Mouse (Mus musculus) midbrain, embryonic 13.5 days (tissue): ENCODE measurements around the gene Usp2. TPM values are rescaled to one million over a fixed set of nuclear protein-coding genes. Genes with fewer than 3 reads are reported as not detected.

Experiments
- ATAC-seq: fragments of 200-750 bp; cut with Nextera tagmentation; 2 replicates; pipeline ENCODE4 v1.8.0; 2017; ENCODE audit warnings: mild to moderate bottlenecking, moderate TSS enrichment, moderate library complexity
- H3K27ac ChIP-seq: fragments of 300-500 bp; sonication (generic); 2 replicates; pipeline ENCODE4 v1.5.1; 2015; ENCODE audit warnings: inconsistent platforms, mild to moderate bottlenecking, moderate library complexity
- H3K27me3 ChIP-seq: fragments of 300-500 bp; sonication (generic); 2 replicates; pipeline ENCODE4 v1.6.1; 2015; ENCODE audit warnings: mild to moderate bottlenecking, inconsistent platforms
- H3K36me3 ChIP-seq: fragments of 300-500 bp; sonication (generic); 2 replicates; pipeline ENCODE4 v1.6.1; 2015; ENCODE audit warnings: mild to moderate bottlenecking, inconsistent platforms
- H3K4me1 ChIP-seq: fragments of 300-500 bp; sonication (generic); replicated peaks from 2 replicates; pipeline ENCODE4 v1.6.1; 2015; ENCODE audit warnings: inconsistent platforms
- H3K4me2 ChIP-seq: fragments of 300-500 bp; sonication (generic); replicated peaks from 2 replicates; pipeline ENCODE4 v1.6.1; 2015; ENCODE audit warnings: moderate library complexity, mild to moderate bottlenecking, inconsistent platforms
- H3K4me3 ChIP-seq: fragments of 300-500 bp; sonication (generic); replicated peaks from 2 replicates; pipeline ENCODE4 v1.5.1; 2015; ENCODE audit warnings: mild to moderate bottlenecking, inconsistent platforms
- H3K9ac ChIP-seq: fragments of 300-500 bp; sonication (generic); replicated peaks from 2 replicates; pipeline ENCODE4 v1.6.1; 2015; ENCODE audit warnings: mild to moderate bottlenecking, inconsistent platforms
- H3K9me3 ChIP-seq: fragments of 300-500 bp; sonication (generic); 2 replicates; pipeline ENCODE4 v1.6.1; 2016; ENCODE audit warnings: mild to moderate bottlenecking, inconsistent platforms
- WGBS: fragments of 180-500 bp; shearing (Covaris S2); methylation state at CpG from one replicate; pipeline ENCODE4 v1.1.7; 2015; 5-methylcytosine and 5-hydroxymethylcytosine counted together
- polyA plus RNA-seq: library from polyadenylated mRNA; unstranded; fragments of >200 nt; fragmentation: Nextera tagmentation; extraction: Ambion mirVana; gene quantifications from 2 replicates; pipeline ENCODE4 v1.2.1, GENCODE M21; 2015

The Usp2 gene
- polyA plus RNA-seq, 1 experiment from 2014 or later = 8.3 TPM

GRCm38 (mm10) chr9:44134851-44135730, 68.3 kb downstream of the Usp2 start:
- Histone ChIP-seq H3K4me2 (peak overlapping the region; percentile 85), H3K36me3 (0 out of 2 replicates have a peak, but pooled peaks cover 2% of the 10 kb centered on the region), H3K9ac (peak overlapping the region; percentile 65), H3K4me1 (peaks cover 44% of the 10 kb centered on the region), H3K4me3 (peak overlapping the region; percentile 46), H3K9me3 (no peaks in the 10 kb centered on the region), H3K27ac (no peak overlapping the region), H3K27me3 (peaks cover 64% of the 10 kb centered on the region)
- 2% methylated on average over 49 of the region's 49 CpGs for WGBS
- peak; percentile 32 for ATAC-seq

DNA sequence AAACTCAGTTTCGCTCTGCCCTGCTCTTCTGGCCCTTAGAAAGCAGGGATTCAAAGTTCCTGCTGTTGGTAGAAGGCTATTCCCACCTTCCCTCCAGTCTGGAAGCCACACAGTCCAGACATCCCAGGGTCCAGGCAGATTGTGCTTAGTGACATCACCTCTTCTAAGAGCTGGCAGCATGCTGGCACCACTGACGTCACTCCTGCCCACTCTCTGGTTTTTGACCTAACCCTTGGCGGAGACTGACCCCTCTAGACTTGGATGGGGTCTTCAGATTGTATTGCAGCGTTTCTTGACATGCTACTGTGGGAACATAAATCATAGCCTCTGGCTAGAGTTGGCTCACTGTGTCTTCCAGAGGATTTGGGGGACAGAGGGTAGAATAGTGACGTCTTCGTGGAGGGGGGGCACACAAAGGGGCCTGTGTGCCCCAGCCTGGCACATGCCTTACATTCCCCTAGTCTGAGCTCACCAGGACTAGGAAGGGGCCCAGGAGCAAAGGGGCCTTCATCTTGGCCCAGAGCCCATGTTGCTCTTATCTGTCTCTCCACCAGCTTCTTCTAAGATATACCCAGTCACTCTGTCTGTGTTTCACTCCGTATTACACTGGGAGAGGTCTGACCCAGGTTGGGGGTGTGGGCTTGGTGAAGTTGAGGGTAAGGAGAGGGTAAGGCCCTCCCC, 69.0 kb downstream of the Usp2 start:
- H3K27ac ChIP-seq = no peak overlapping the region

GRCm38 (mm10) chr9:44137846-44138245, 71.0 kb downstream of the Usp2 start:
- Histone ChIP-seq H3K4me1 (peaks cover 32% of the 10 kb centered on the region), H3K27ac (no peak overlapping the region), H3K36me3 (peaks cover 21% of the 10 kb centered on the region; the same call in 1 of the 2 replicates), H3K27me3 (peaks cover 44% of the 10 kb centered on the region), H3K9ac (no peak overlapping the region), H3K4me3 (no peak overlapping the region), H3K4me2 (no peak overlapping the region), H3K9me3 (no peaks in the 10 kb centered on the region)
- ATAC-seq = no peak
- WGBS = 71% methylated on average over 4 of the region's 4 CpGs

More for the DNA sequence above, 69.0 kb downstream of the Usp2 start:
- peak overlapping the region; percentile 85 for H3K4me2 ChIP-seq
- WGBS = 60% methylated on average over 7 of the region's 7 CpGs
- peaks cover 64% of the 10 kb centered on the region for H3K27me3 ChIP-seq
- peak overlapping the region; percentile 46 for H3K4me3 ChIP-seq
- H3K9me3 ChIP-seq = no peaks in the 10 kb centered on the region
- 0 out of 2 replicates have a peak, but pooled peaks cover 10% of the 10 kb centered on the region for H3K36me3 ChIP-seq
- ATAC-seq = no peak
- peaks cover 36% of the 10 kb centered on the region for H3K4me1 ChIP-seq
- peak overlapping the region; percentile 65 for H3K9ac ChIP-seq

DNA sequence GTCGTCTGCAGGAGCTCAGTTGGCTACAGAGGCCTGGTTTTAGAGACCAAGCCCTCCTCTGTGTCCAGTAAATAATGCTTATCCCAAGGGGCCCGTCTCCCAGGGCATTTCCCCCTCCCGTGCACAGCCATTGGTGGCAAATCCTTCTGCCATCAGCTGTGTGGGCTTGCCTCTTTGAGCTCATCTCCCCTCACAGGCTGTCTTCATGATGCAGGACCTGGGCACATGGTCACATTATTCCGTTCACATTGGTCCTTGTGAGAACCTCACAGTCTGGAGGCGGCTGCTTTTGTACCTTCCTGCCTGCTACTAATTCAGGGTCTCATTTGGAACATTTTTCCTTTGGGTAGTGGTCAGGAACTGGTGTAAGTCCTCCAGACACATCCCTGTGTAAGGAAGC, 75.1 kb downstream of the Usp2 start:
- no peak overlapping the region for H3K9ac ChIP-seq
- H3K36me3 ChIP-seq = peaks cover 50% of the 10 kb centered on the region
- H3K4me1 ChIP-seq = no peaks in the 10 kb centered on the region
- no peak for ATAC-seq
- 0 out of 2 replicates have a peak, but pooled peaks cover 3% of the 10 kb centered on the region for H3K27me3 ChIP-seq
- no peak overlapping the region for H3K4me2 ChIP-seq
- no peaks in the 10 kb centered on the region for H3K9me3 ChIP-seq
- H3K4me3 ChIP-seq = no peak overlapping the region
- H3K27ac ChIP-seq = no peak overlapping the region
- 62% methylated on average over 5 of the region's 5 CpGs for WGBS

DNA sequence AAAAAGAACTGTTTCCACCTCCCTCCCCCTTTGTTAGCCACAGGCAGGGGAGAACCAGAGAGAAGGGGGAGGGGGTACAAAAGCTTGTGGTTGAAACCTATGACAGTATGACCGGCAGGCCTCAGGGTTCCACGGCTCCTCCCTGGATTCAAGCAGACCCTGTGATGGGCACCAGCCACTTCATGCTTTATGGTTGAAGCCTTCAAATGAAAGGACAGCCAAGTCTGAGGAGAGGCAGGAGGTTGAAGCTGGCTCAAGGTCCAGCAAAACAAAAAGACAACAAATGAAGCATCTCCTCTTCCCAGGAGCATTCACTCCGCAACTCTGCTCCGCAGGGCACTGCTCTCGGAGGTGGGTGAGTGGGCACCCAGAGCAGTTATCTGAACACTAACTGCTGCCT, 76.6 kb downstream of the Usp2 start:
- no peak overlapping the region for H3K4me2 ChIP-seq
- no peaks in the 10 kb centered on the region for H3K27me3 ChIP-seq
- 74% methylated on average over 5 of the region's 5 CpGs for WGBS
- peaks cover 55% of the 10 kb centered on the region for H3K36me3 ChIP-seq
- 0 out of 2 replicates have a peak overlapping the region, but pooled peaks have one; percentile 36 for H3K9ac ChIP-seq
- no peaks in the 10 kb centered on the region for H3K4me1 ChIP-seq
- H3K27ac ChIP-seq = no peak overlapping the region
- H3K9me3 ChIP-seq = no peaks in the 10 kb centered on the region
- ATAC-seq = no peak
- H3K4me3 ChIP-seq = no peak overlapping the region

GRCm38 (mm10) chr9:44144023-44144717, 77.3 kb downstream of the Usp2 start:
- peak; percentile 48; the same call in 1 of the 2 replicates for ATAC-seq
- Histone ChIP-seq H3K27me3 (no peaks in the 10 kb centered on the region), H3K27ac (no peak overlapping the region), H3K36me3 (peaks cover 62% of the 10 kb centered on the region), H3K4me3 (no peak overlapping the region), H3K4me2 (no peak overlapping the region), H3K9ac (no peak overlapping the region), H3K9me3 (no peaks in the 10 kb centered on the region), H3K4me1 (no peaks in the 10 kb centered on the region)
- WGBS = 27% methylated on average over 6 of the region's 8 CpGs

DNA sequence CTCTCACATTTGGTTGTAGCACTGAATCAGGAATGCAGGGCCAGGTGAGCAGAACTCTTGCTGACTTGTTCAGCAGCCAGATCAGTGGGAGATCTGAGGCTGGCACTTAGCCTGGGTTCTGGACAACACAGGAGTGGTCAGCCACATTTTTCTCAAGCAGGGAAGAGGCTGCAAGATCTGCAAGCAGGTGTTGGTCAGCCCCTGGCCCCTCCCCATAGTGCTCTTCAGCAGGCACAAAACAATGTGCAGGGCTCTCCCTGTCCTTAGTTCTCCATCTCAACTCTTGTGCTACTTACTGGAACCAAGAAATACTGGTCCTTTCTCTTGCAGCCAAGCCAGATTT, 77.9 kb downstream of the Usp2 start:
- no peaks in the 10 kb centered on the region for H3K4me1 ChIP-seq
- H3K27ac ChIP-seq = no peak overlapping the region
- no peak for ATAC-seq
- no peaks in the 10 kb centered on the region for H3K27me3 ChIP-seq
- no peak overlapping the region for H3K9ac ChIP-seq
- no peak overlapping the region for H3K4me3 ChIP-seq
- H3K4me2 ChIP-seq = no peak overlapping the region
- no peaks in the 10 kb centered on the region for H3K9me3 ChIP-seq
- peaks cover 65% of the 10 kb centered on the region for H3K36me3 ChIP-seq

Other genes starting within 250 kb of the Usp2 start
- 0.30 and 0.52 TPM in 2 replicates for gene Thy1, start 23.6 kb upstream of the Usp2 start, polyA plus RNA-seq
- 0.16 TPM in 1 of 2 replicates, not detected in the other for gene Mfrp, start 34.7 kb downstream of the Usp2 start, polyA plus RNA-seq
- 1.9 and 2.5 TPM in 2 replicates for gene C1qtnf5, start 40.2 kb downstream of the Usp2 start, polyA plus RNA-seq
- gene Gm49380, start 46.5 kb downstream of the Usp2 start, polyA plus RNA-seq = 0.24 and 0.36 TPM in 2 replicates
- gene Rnf26, start 46.5 kb downstream of the Usp2 start, polyA plus RNA-seq = 29.9 and 32.7 TPM in 2 replicates
- gene Mcam, start 67.4 kb downstream of the Usp2 start, polyA plus RNA-seq = 11.6 and 13.7 TPM in 2 replicates
- 26.2 and 28.5 TPM in 2 replicates for gene Cbl, start 167.0 kb downstream of the Usp2 start, polyA plus RNA-seq
- gene Ccdc153, start 173.7 kb downstream of the Usp2 start, polyA plus RNA-seq = not detected in 2 replicates
- 0.48 and 0.64 TPM in 2 replicates for gene Pdzd3, start 184.4 kb downstream of the Usp2 start, polyA plus RNA-seq
- 3.3 and 3.5 TPM in 2 replicates for gene Nlrx1, start 201.6 kb downstream of the Usp2 start, polyA plus RNA-seq
- gene Abcg4, start 221.6 kb downstream of the Usp2 start, polyA plus RNA-seq = 17.3 and 18.1 TPM in 2 replicates
- 37.5 and 38.5 TPM in 2 replicates for gene Hinfp, start 238.7 kb downstream of the Usp2 start, polyA plus RNA-seq